Mouse (Mus musculus) right cerebral cortex, postnatal 14 days (tissue): ENCODE measurements at regions not wholly inside any gene's neighbourhood (a gene's known extent, or its start where the extent isn't known, plus 50 kb on each side); places are given as distances from the start of the nearest gene placed in this dataset.
A peak's percentile ranks its signal among the peaks of the same experiment; 100 is the strongest.

Source experiments
- DNase-seq: peaks from one replicate; pipeline ENCODE4 v3.0.0; 2022

GRCm38 (mm10) chr14:25015288-25016238 is 443.4 kb upstream of the Zmiz1 start:
- DNase-seq, result no peak

GRCm38 (mm10) chr14:25017860-25018259 is 441.1 kb upstream of the Zmiz1 start:
- DNase-seq, result no peak

GRCm38 (mm10) chr14:25019306-25019905 is 439.6 kb upstream of the Zmiz1 start:
- DNase-seq, result no peak

GRCm38 (mm10) chr14:25022523-25023269 is 436.3 kb upstream of the Zmiz1 start:
- no peak for DNase-seq

GRCm38 (mm10) chr14:25023270-25023800 is 435.6 kb upstream of the Zmiz1 start:
- DNase-seq, result no peak

GRCm38 (mm10) chr14:25025074-25025473 is 433.9 kb upstream of the Zmiz1 start:
- no peak for DNase-seq

GRCm38 (mm10) chr14:25027076-25027475 is 431.9 kb upstream of the Zmiz1 start:
- DNase-seq, result no peak

GRCm38 (mm10) chr14:25027842-25028241 is 431.1 kb upstream of the Zmiz1 start:
- no peak for DNase-seq

GRCm38 (mm10) chr14:25030881-25031280 is 428.1 kb upstream of the Zmiz1 start:
- no peak for DNase-seq

GRCm38 (mm10) chr14:25031756-25032680 is 427.0 kb upstream of the Zmiz1 start:
- DNase-seq, result no peak

GRCm38 (mm10) chr14:25032899-25033298 is 426.1 kb upstream of the Zmiz1 start:
- DNase-seq, result no peak

- no peak for DNase-seq
These were observed 416.7 kb upstream of the Zmiz1 start for GRCm38 (mm10) chr14:25042265-25042664.

GRCm38 (mm10) chr14:25044106-25044505 is 414.9 kb upstream of the Zmiz1 start:
- peak; percentile 35 for DNase-seq

GRCm38 (mm10) chr14:25044867-25045266 is 414.1 kb upstream of the Zmiz1 start:
- no peak for DNase-seq

GRCm38 (mm10) chr14:25050674-25051251 is 408.2 kb upstream of the Zmiz1 start:
- no peak for DNase-seq

GRCm38 (mm10) chr14:25052175-25052574 is 406.8 kb upstream of the Zmiz1 start:
- no peak for DNase-seq

- DNase-seq, result no peak
These were observed 399.6 kb upstream of the Zmiz1 start for GRCm38 (mm10) chr14:25059351-25059750.

- no peak for DNase-seq
These were observed 398.7 kb upstream of the Zmiz1 start for GRCm38 (mm10) chr14:25060285-25060684.

- DNase-seq, result no peak
These were observed 395.9 kb upstream of the Zmiz1 start for GRCm38 (mm10) chr14:25063090-25063489.

GRCm38 (mm10) chr14:25064190-25064947 is 394.6 kb upstream of the Zmiz1 start:
- no peak for DNase-seq

GRCm38 (mm10) chr14:25067435-25067834 is 391.6 kb upstream of the Zmiz1 start:
- DNase-seq, result no peak
